Mouse (Mus musculus) testis, adult 2 months (tissue): ENCODE results near the gene Fbxo8. TPM values are rescaled to one million over a fixed set of nuclear protein-coding genes. Genes with fewer than 3 reads are reported as not detected.

ENCODE experiments used
- H3K27ac ChIP-seq: fragments of 200-500 bp; 2 replicates; pipeline ENCODE4 v1.5.1; 2012; ENCODE audit warnings: low read depth, low read length; ENCODE audit not compliant: control insufficient read depth, insufficient read depth
- H3K27me3 ChIP-seq: fragments of 200-500 bp; 2 replicates; pipeline ENCODE4 v1.6.1; 2012; ENCODE audit warnings: mild to moderate bottlenecking, low read length, moderate library complexity; ENCODE audit not compliant: control insufficient read depth, insufficient read depth
- H3K36me3 ChIP-seq: fragments of 200-500 bp; 2 replicates; pipeline ENCODE4 v1.6.1; 2012; ENCODE audit warnings: mild to moderate bottlenecking, low read length; ENCODE audit not compliant: control insufficient read depth, insufficient read depth
- H3K4me1 ChIP-seq: fragments of 200-500 bp; 2 replicates; pipeline ENCODE4 v1.6.1; 2012; ENCODE audit warnings: low read length; ENCODE audit not compliant: control insufficient read depth, insufficient read depth
- H3K4me3 ChIP-seq: fragments of 200-500 bp; 2 replicates; pipeline ENCODE4 v1.5.1; 2012; ENCODE audit warnings: low read depth, mild to moderate bottlenecking, low read length, moderate library complexity, mixed read lengths; ENCODE audit not compliant: control insufficient read depth
- CTCF ChIP-seq: fragments of 200-500 bp; IDR thresholded peaks from 2 replicates; pipeline ENCODE4 v1.5.1; 2012; ENCODE audit warnings: low read depth, mild to moderate bottlenecking, inconsistent platforms, low read length, moderate library complexity; ENCODE audit not compliant: control insufficient read depth, insufficient read depth, insufficient replicate concordance
- POLR2A ChIP-seq: fragments of 200-500 bp; IDR thresholded peaks from 2 replicates; pipeline ENCODE4 v1.6.1; 2012; ENCODE audit warnings: low read depth, mild to moderate bottlenecking, inconsistent platforms, low read length, moderate library complexity; ENCODE audit not compliant: control insufficient read depth
- polyA plus RNA-seq: library from polyadenylated mRNA; depleted of rRNA; stranded (reverse); fragments of >200 nt; gene quantifications from 2 replicates; pipeline ENCODE4 v1.2.3, GENCODE M21; 2012; rRNA removed

Gene Fbxo8
- 5.4 and 8.1 TPM in 2 replicates for polyA plus RNA-seq

- peak within 1 kb of the TSS; percentile 96 for H3K27ac ChIP-seq
Observed at GRCm38 (mm10) chr8:56550558-56551360, at the start of gene Fbxo8, which contains the start of gene Cep44. Gene Fbxo8, plus strand, starts transcription at chr8:56551090. Gene Cep44, minus strand, starts transcription at chr8:56551047.

DNA sequence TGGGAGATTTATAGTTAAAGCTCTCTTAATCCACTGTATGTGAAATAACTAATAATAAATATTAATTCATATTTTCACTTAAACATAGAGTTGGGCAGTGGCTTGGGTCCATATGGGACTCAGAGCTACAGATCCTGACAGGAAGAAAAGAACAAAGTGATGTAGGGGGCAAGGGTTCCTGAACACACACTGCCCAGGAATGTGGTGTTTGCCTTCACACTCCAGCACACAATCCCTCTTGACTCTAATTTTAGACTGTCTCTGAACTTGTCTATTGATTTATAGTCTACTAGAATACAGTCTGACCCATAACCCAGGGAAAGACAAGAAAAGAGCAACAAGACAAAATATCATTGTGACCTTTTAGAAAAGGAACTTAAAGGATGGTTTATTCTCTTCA lies 49.0 kb upstream of the Fbxo8 start:
- H3K36me3 ChIP-seq: no peaks in the 10 kb centered on the region
- TF ChIP-seq POLR2A (no peak), CTCF (no peak)
- H3K27ac ChIP-seq: no peak overlapping the region
- no peaks in the 10 kb centered on the region for H3K4me1 ChIP-seq
- no peaks in the 10 kb centered on the region for H3K27me3 ChIP-seq
- H3K4me3 ChIP-seq: no peak overlapping the region

More at GRCm38 (mm10) chr8:56550558-56551360, at the start of gene Fbxo8, which contains the start of gene Cep44:
- Histone ChIP-seq H3K36me3 (no peaks in the 10 kb centered on the region), H3K4me3 (peak within 1 kb of the TSS; percentile 94), H3K4me1 (peaks cover 4% of the 10 kb centered on the region; the same call in 1 of the 2 replicates), H3K27me3 (no peaks in the 10 kb centered on the region)
- TF ChIP-seq CTCF (no peak), POLR2A (peak; percentile 56)

DNA sequence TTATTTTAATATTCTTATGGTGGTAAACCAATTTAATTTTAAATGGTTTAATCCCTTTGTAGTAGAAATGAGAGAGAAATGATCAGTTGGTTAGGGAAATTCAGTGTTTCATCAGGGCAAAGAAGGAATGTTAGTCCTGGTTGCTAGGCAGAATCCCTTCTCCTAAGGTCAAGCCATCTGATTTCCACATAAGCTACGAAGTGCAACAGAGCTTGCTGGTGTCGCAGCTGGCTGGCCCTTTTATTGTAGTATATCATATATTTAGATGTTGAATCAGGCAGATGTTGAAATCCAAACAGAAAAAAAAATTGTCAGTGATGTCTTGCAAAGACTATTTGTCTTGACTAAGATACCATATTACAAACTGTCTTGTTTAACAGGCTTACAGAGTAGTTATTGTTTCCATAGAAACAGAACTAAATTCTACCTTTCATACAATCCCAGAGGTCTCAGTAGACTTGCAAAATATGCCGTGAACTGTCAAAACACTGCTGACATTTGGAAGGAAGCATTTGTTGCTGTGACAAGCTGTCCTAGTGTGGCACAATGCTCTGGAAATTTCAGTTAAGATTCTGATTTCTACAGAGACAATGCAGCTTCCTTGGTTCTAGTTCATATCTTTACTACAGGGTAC lies 42.5 kb upstream of the Fbxo8 start:
- no peaks in the 10 kb centered on the region for H3K4me1 ChIP-seq
- TF ChIP-seq POLR2A: no peak
- no peak for TF ChIP-seq CTCF
- H3K4me3 ChIP-seq: no peak overlapping the region
- no peaks in the 10 kb centered on the region for H3K36me3 ChIP-seq
- H3K27ac ChIP-seq: no peak overlapping the region
- no peaks in the 10 kb centered on the region for H3K27me3 ChIP-seq

- Histone ChIP-seq H3K4me1 (no peaks in the 10 kb centered on the region), H3K36me3 (no peaks in the 10 kb centered on the region), H3K27me3 (no peaks in the 10 kb centered on the region), H3K27ac (no peak overlapping the region), H3K4me3 (no peak overlapping the region)
- no peak for TF ChIP-seq POLR2A
- TF ChIP-seq CTCF: no peak
Observed at GRCm38 (mm10) chr8:56508952-56509479, 41.9 kb upstream of the Fbxo8 start.

DNA sequence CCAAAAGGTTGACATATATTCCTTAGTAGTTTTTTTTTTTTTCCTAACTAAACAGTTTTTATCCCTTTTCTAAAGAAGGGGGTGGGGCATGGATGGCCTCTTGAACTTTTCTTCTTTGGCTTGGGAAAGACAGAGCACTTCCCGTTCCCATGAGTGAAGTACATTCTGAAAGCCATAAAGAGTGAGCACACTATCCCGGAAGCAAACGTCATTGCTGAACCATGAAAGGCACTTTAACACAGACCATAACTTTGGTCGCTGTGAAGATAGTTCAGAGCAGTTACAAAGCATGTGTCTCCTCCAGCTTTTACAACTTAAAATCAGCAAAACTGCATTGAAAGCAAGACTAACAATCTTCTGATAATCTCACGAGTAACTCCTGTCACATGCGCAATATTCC lies 32.0 kb upstream of the Fbxo8 start:
- no peaks in the 10 kb centered on the region for H3K4me1 ChIP-seq
- H3K27ac ChIP-seq: no peak overlapping the region
- H3K36me3 ChIP-seq: no peaks in the 10 kb centered on the region
- H3K27me3 ChIP-seq: no peaks in the 10 kb centered on the region
- no peak overlapping the region for H3K4me3 ChIP-seq
- no peak for TF ChIP-seq POLR2A
- no peak for TF ChIP-seq CTCF

GRCm38 (mm10) chr8:56520249-56520648 lies 30.6 kb upstream of the Fbxo8 start:
- Histone ChIP-seq H3K4me3 (no peak overlapping the region), H3K27me3 (no peaks in the 10 kb centered on the region), H3K27ac (no peak overlapping the region), H3K36me3 (no peaks in the 10 kb centered on the region), H3K4me1 (no peaks in the 10 kb centered on the region)
- TF ChIP-seq CTCF (no peak), POLR2A (no peak)

DNA sequence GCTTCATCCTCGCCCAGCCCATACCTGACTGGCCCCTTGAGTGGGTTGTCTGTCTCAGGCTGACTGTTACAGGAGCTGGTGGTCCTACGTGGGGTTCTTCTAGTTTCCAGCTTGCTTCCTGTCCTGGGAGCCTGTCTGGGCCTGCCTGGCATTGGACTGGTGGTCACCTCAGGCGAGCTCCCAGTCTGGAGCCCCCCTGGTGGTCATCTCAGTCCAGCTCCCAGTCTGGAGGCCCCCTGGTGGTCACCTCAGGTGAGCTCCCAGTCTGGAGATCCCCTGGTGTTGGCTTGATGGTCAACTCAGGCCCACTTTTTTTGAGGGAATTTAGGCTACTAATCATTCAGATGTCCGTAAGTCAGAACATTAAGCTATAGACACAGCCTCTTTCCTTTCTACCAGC lies 29.8 kb upstream of the Fbxo8 start:
- Histone ChIP-seq H3K4me3 (no peak overlapping the region), H3K27me3 (no peaks in the 10 kb centered on the region), H3K36me3 (no peaks in the 10 kb centered on the region), H3K27ac (no peak overlapping the region), H3K4me1 (no peaks in the 10 kb centered on the region)
- TF ChIP-seq POLR2A (no peak), CTCF (no peak)
